Mouse (Mus musculus) layer of hippocampus, postnatal 14 days (tissue): ENCODE data around the gene Acvrl1. TPM values are rescaled to one million over a fixed set of nuclear protein-coding genes. Genes with fewer than 3 reads are reported as not detected.

ENCODE experiments used
- DNase-seq, 2 experiments: peaks; one replicate each; pipeline ENCODE4 v3.0.0; 2021 to 2022; ENCODE audit warnings: low spot score in 2 of 2, mixed read lengths in 1 of 2
- total RNA-seq, 2 experiments: library from RNA; stranded (reverse); gene quantifications; 2 replicates each; pipeline ENCODE4 v1.2.3; 2021

Acvrl1 gene
- total RNA-seq, 2 experiments from 2014 or later = 11.9 to 12.0 TPM

DNA sequence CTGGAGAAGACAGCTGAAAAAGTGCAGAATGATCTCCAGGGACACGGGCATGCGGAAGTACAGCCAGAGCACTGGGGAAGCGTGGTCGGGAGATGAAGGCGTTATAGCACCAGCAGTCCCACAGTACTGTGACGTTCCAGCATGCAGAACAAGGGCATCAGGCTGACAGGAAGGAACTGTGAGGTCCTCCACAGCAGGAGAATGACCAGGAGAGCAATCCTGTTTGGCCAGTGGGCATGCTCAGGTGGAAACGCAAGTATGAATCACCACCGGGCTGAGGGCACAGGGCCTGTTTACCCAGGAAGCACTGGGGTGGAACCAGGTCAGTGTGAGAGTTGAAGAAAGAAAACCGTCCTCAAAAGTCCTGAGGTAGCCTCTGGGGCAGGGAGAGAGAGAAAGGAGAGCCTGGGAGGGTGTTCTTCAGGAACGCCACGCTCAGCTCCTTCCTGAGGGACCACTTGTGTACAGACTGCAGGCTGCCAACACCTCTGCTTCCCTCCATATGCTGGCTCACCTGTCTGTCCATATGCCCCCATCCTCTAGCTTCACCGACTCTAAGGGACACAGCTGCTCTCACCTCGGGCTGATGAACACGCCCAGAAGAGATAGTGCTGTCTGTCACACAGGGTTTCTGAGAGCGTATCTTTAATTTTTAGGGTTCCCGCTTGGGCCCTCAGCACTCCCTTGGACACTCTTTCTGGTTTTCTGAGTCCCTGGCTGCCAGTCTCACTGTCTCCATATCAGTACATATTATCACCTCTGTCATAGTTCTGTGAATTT, 37.5 kb downstream of the Acvrl1 start:
- DNase-seq = no peak

- DNase-seq = no peak
Observed at GRCm38 (mm10) chr15:101167553-101167952, 39.2 kb downstream of the Acvrl1 start.

GRCm38 (mm10) chr15:101169910-101170309, 41.6 kb downstream of the Acvrl1 start:
- no peak for DNase-seq

DNA sequence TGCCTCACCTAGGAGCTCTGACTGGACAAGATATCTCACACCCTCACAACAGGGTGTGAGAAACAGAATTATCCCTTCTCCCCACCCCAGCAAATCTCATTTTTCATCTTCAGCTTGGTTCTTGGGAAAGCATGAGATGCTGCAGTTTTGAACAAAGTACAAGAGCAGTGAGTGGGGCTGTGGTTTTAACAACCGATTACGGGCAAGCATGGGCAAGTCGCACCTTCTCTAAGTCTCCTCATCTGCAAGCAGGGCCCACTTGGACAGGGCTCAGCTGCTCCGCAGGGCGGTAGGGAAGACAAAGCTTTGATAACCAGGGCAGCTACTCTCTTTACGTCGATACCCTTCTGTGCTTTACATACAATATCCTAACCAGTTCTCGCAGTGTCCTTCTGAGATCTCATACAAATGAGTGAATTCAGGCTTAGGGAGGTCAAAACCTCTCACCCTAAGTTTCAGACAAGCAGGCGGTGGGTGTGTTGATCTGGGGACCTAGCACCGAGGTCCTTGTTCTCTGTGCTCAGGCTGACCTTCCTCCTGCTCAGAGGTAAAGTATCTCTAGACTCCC, 42.2 kb downstream of the Acvrl1 start:
- DNase-seq = no peak

- DNase-seq = no peak
Observed at GRCm38 (mm10) chr15:101171272-101171671, 43.0 kb downstream of the Acvrl1 start.

- no peak for DNase-seq
Observed at GRCm38 (mm10) chr15:101172016-101172415, 43.7 kb downstream of the Acvrl1 start.

- DNase-seq = peak; percentile 84 to 90
Observed at GRCm38 (mm10) chr15:101173421-101174211, 45.3 kb downstream of the Acvrl1 start, which contains the start of gene Acvr1b. Gene Acvr1b, plus strand, starts transcription at chr15:101174067.

GRCm38 (mm10) chr15:101174294-101175130, 46.2 kb downstream of the Acvrl1 start:
- no peak for DNase-seq

GRCm38 (mm10) chr15:101175131-101175460, 46.8 kb downstream of the Acvrl1 start:
- no peak for DNase-seq

- DNase-seq = no peak
Observed at GRCm38 (mm10) chr15:101175613-101176283, 47.4 kb downstream of the Acvrl1 start.

DNA sequence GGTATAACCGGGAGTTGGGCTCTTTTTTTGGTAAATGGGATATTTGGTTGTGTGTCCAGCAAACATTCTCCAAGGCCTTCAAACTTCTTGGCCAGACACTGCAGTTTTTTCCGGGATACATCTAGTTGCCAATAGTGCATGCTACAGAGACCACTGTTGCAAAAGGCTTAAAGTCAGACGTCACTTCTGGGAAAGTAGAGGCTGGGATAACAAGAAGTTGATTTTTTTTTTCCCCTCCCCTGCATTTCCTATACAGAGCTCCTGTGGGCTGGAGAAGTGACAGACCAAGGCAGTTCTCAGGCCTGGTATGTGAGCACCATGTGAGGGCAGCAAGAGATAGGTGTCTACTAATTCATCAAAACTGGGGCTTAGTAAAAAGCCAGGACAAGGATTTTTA, 48.0 kb downstream of the Acvrl1 start:
- DNase-seq = no peak

DNA sequence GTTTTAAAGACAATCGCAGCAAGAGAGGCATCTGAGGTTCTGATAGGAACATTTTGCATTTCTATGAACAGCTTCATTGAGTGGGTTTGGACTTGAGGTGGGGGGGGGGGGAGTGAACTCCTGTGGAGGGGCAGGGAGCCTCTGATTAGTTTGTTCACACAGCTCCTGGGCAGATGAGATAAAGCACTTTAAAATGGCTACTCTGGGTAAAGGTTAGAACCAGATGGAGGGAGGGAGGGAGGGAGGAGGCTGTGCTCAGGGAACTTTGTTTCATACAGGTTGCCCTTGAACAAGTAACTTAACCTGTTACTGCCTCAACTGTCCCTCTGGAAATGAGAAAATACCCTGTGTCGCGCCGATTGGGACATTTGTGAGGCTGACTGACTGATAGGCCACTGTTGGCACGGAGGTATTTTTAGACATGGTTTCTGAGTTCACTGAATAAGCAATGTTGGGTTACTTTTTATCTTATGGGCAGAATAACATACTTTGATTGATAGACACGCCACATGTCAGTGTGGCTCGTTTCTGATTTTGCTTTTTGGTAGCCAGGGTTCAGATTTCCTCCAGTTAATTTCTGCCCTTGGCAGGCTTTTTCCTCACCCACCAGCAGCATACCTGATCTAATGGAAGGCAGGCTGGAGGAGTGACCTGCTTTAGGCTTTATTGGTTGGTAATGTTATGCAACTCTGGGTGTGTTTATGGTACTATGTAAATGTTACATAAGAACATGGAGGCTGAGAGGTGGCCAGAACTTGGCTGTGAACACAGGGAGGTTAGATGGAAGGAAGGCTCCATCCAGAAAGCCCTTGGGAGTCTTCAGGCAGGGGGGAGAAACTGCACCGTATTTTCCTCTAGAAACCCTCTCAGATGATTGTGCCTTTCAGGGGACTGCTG, 48.7 kb downstream of the Acvrl1 start:
- DNase-seq = no peak

DNA sequence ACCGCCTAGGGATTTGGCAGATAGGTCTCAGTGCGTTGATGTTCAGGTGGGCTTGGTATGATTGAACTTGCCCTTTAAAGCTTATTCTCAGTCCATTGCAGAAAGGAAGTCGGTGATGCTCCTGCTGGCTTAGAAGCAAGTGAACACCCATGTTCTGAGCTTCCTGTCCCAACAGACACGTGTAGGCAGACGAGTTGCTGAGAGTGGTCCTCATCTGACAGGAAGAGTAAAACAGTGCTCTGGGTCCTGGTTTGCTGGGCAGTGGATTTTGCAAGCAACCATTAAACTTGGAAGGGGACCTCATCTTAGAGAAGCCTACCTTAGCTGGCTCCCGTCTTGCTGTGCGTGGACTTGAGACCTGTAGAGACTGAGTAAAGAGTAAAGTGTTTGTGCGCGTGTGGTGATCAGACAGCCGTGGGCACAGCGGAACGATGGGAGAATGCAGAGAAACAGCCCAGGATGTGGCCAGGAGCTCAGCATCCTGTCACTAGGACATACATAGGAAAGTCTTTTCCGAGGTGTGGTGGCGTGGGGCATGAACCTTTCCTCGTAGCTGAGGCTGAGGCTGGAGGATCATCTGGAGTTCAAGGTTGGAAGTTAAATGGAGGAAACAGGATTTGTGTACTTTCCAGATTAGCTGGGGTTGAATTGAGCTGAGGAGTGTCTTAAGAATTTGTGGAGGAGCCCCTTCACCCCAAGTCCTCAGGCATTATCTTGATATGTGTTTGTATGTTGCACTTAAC, 52.2 kb downstream of the Acvrl1 start:
- no peak for DNase-seq

DNA sequence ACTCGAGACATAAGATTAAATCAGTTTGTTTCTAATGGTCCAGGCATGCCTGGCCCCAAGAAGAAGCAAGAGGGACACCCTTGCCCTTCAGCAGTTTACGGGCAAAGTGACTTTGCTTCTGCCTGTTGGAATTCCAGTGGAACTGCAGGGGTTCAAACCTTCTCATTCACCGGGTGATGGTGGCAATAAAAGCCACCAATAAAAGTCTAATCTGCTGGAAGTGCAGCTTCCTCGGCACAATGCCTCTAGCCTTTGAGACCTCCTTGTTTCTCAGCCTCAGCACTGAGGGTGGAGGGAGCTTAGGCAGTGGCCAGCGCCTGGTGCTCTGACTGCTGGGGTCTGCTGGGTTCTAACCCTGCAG, 52.8 kb downstream of the Acvrl1 start:
- DNase-seq = no peak

- no peak for DNase-seq
Observed at GRCm38 (mm10) chr15:101181500-101181899, 53.2 kb downstream of the Acvrl1 start.

DNA sequence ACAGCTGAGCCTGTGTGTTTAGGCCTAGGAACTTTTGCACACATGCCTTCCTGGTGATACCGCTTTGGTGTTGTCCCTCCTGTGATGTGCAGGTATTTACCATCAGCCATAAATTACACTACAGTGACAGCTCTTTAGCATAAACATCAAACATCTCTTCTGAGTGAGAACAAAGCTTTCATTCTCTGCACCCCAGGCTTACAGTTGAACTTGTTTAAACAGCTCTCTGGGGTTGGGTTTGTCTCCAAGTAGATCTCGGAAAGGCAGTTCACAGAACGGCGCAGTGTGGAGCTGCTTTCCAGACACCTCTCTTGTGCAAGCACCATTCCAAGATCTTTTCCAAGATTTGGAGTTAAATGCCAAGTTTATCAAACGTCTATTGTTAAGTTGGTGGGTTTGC, 54.4 kb downstream of the Acvrl1 start:
- no peak for DNase-seq

GRCm38 (mm10) chr15:101184300-101184699, 56.0 kb downstream of the Acvrl1 start:
- no peak for DNase-seq

DNA sequence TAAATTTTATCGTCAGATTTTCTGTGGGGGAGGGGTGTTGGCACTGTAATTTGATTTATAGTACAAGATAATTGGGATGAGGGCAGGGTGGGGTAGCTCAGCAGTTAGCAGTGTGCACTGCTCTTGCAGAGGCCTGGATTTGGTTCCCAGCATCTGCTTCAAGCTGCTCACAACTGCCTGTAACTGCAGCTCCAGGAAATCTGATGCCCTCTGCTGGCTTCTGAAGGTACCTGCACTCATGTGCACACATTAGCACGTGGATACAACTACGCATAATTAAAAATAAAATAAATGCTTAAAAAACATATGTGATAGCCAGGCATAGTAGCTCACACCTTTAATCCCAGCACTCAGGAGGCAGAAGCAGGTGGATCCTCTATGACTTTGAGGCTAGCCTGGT, 57.2 kb downstream of the Acvrl1 start:
- DNase-seq = no peak

GRCm38 (mm10) chr15:101187907-101188306, 59.6 kb downstream of the Acvrl1 start:
- DNase-seq = no peak
